In the genomic region with DNA sequence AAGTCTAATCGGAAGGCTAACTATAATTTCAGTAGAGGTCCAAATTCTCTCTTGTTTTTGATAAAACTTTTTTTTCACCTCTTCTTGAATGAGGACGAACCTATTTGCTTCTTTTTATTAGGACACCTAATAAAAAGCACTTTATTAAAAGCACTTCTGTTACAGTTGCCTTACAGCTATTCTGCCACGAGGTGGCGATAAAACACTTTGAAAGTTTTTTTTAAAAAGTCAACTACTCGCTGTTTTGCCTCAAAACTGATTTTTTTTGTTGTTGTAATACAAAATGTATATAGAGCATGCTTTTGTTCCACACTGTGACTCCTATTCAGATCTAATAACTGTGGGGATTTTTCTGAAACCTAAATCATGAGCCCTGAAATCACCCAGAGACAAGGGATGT, we compare ENCODE assay signal across 21 mouse cellular contexts. TPM values are rescaled to one million over a fixed set of nuclear protein-coding genes. Genes with fewer than 3 reads are reported as not detected.
DNase-seq lines count a peak whose midpoint lies in the region; ATAC-seq and TF ChIP-seq lines count a peak whose summit lies in the region.
"Not testable (repeated sequence)": the region's sequence is repeated elsewhere in the genome, so short reads cannot be mapped to it uniquely, and the experiment has no call there.
"Had no signal": no experiment of that assay in that cellular context is flagged by ENCODE, and none has a peak within 500 bp of the region (broad histone marks: within the 10 kb centered on the region; RNA-seq: fewer than 3 reads in every experiment).

No protein-coding gene starts in this region.

- ATAC-seq in lung, postnatal 0 days: not testable (repeated sequence)

- not testable (repeated sequence) for H3K4me3 ChIP-seq in gastrocnemius, adult 2 months; kidney, adult 2 months (ENCODE audit: insufficient read depth, low read depth, low read length); layer of hippocampus, adult 2 months; lung, postnatal 0 days (ENCODE audit: low read depth, low read length)

- TF ChIP-seq CTCF in gastrocnemius, adult 2 months (IDR thresholded peaks at IDR 0.05): peak; percentile 53
- TF ChIP-seq CTCF in kidney, adult 2 months (conservative IDR thresholded peaks at IDR 0.05; ENCODE audit: insufficient read depth, insufficient read length, low read depth, low read length): not testable (repeated sequence)
- TF ChIP-seq CTCF in layer of hippocampus, adult 2 months (conservative IDR thresholded peaks at IDR 0.05): peak; percentile 73
- peak; percentile 30; the same call in 1 of the 2 replicates for TF ChIP-seq CTCF in lung, postnatal 0 days (IDR thresholded peaks at IDR 0.05)

- not testable (repeated sequence) for H3K9me3 ChIP-seq in lung, postnatal 0 days (ENCODE audit: low read length)

- H3K27me3 ChIP-seq in kidney, adult 2 months (replicated peaks; ENCODE audit: control insufficient read depth, insufficient read depth, low read length); lung, postnatal 0 days (replicated peaks; ENCODE audit: insufficient read depth, low read length): not testable (repeated sequence)

- H3K27ac ChIP-seq in gastrocnemius, adult 2 months; kidney, adult 2 months (ENCODE audit: insufficient read depth, low read depth, low read length); layer of hippocampus, adult 2 months; lung, postnatal 0 days (ENCODE audit: low read length): not testable (repeated sequence)

- H3K4me1 ChIP-seq in kidney, adult 2 months (ENCODE audit: control insufficient read depth, insufficient read depth, low read length); lung, postnatal 0 days (ENCODE audit: insufficient read depth, low read depth, low read length): not testable (repeated sequence)

- WGBS in kidney, adult 2 months: 23% methylated on average over 5 of the region's 5 CpGs
- 20% methylated on average over 5 of the region's 5 CpGs for WGBS in lung, postnatal 0 days

- intact Hi-C loops in gastrocnemius, adult 2 months (cut with DNase I): not testable (repeated sequence)

- not testable (repeated sequence) for TF ChIP-seq EP300 in lung, postnatal 0 days (IDR thresholded peaks at IDR 0.05)

- not testable (repeated sequence) for H3K4me2 ChIP-seq in lung, postnatal 0 days (replicated peaks; ENCODE audit: low read depth, low read length)

- peak; percentile 11 for DNase-seq in MN1 (ENCODE audit: low spot score)
- DNase-seq in cerebellum, adult 9-10 months: peak; percentile 16
- not testable (repeated sequence) for DNase-seq in gastrocnemius, adult 2 months
- DNase-seq in kidney, adult 2 months: peak; percentile 28
- DNase-seq in layer of hippocampus, adult 2 months (ENCODE audit: low spot score in 2 of 2): peak; percentile 15 to 29
- peak; percentile 4 for DNase-seq in lung, postnatal 0 days (ENCODE audit: low spot score)
- DNase-seq in retina, postnatal 7 days (ENCODE audit: low read depth, low spot score): peak; percentile 1

- not testable (repeated sequence) for H3K9ac ChIP-seq in lung, postnatal 0 days (replicated peaks; ENCODE audit: low read depth)

- not testable (repeated sequence) for TF ChIP-seq POLR2A in kidney, adult 2 months (IDR thresholded peaks at IDR 0.05; ENCODE audit: low read depth, low read length)

- H3K36me3 ChIP-seq in kidney, adult 2 months (ENCODE audit: control insufficient read depth, insufficient read depth, low read length); lung, postnatal 0 days (ENCODE audit: insufficient read depth, low read length): not testable (repeated sequence)

RNA-seq across cellular contexts. Expression of a gene that starts 11.2 kb away (rescaled TPM):
- not detected for total RNA-seq in gastrocnemius, adult 2 months (2021)
- not detected in 2 replicates for polyA plus RNA-seq in kidney, adult 2 months (2012; rRNA removed)
- total RNA-seq in layer of hippocampus, adult 2 months (2021): not detected
- polyA plus RNA-seq in lung, postnatal 0 days (2015; fragmentation: Nextera tagmentation; extraction: Ambion mirVana): 0.42 and 0.51 TPM in 2 replicates
- total RNA-seq: adrenal gland, adult 18-20 months; gastrocnemius, postnatal 10 days; heart, adult 8-10 months; heart, postnatal 14 days; layer of hippocampus, postnatal 25 days had no signal
- polyA plus RNA-seq: CD4-positive, CD25-positive, alpha-beta regulatory T cell, adult 4 months; erythroblast, embryonic 14.5 days; forebrain, embryonic 16.5 days; hindbrain, embryonic 16.5 days; kidney, embryonic 15.5 days; limb, embryonic 12.5 days; liver, embryonic 14.5 days; midbrain, embryonic 12.5 days; urinary bladder, adult 2 months had no signal

RNA-seq across cellular contexts. Expression of a gene that starts 46.0 kb away (rescaled TPM):
- total RNA-seq in gastrocnemius, adult 2 months (2021): not detected
- polyA plus RNA-seq in kidney, adult 2 months (2012; rRNA removed): not detected in 2 replicates
- not detected for total RNA-seq in layer of hippocampus, adult 2 months (2021)
- polyA plus RNA-seq in lung, postnatal 0 days (2015; fragmentation: Nextera tagmentation; extraction: Ambion mirVana): not detected in 2 replicates
- total RNA-seq: adrenal gland, adult 18-20 months; gastrocnemius, postnatal 10 days; heart, adult 8-10 months; heart, postnatal 14 days; layer of hippocampus, postnatal 25 days had no signal
- polyA plus RNA-seq: CD4-positive, CD25-positive, alpha-beta regulatory T cell, adult 4 months; erythroblast, embryonic 14.5 days; forebrain, embryonic 16.5 days; hindbrain, embryonic 16.5 days; kidney, embryonic 15.5 days; limb, embryonic 12.5 days; liver, embryonic 14.5 days; midbrain, embryonic 12.5 days; urinary bladder, adult 2 months had no signal
